Mouse (Mus musculus): ENCODE measurements around the gene Chac1.

- TF ChIP-seq TAL1 (conservative IDR thresholded peaks at IDR 0.05; ENCODE audit: low read depth, low read length) (no peak), CTCF (IDR thresholded peaks at IDR 0.05; ENCODE audit: low read depth, low read length) (no peak), POLR2AphosphoS5 (IDR thresholded peaks at IDR 0.05; ENCODE audit: insufficient replicate concordance, low read depth, low read length) (no peak)
These were observed 36.2 kb upstream of the Chac1 start for GRCm38 (mm10) chr2:119314742-119315310.
